Mouse (Mus musculus) midbrain, postnatal 0 days (tissue): ENCODE measurements at regions not wholly inside any gene's neighbourhood (a gene's known extent, or its start where the extent isn't known, plus 50 kb on each side); places are given as distances from the start of the nearest gene placed in this dataset.

Experiments used
- ATAC-seq: fragments of 200-750 bp; cut with Nextera tagmentation; 2 replicates; pipeline ENCODE4 v1.8.0; 2017; ENCODE audit warnings: moderate number of reproducible peaks, mild to moderate bottlenecking, moderate TSS enrichment, moderate library complexity; ENCODE audit not compliant: low FRiP score
- DNase-seq: peaks from one replicate; pipeline ENCODE4 v3.0.0-alpha.2; 2015; ENCODE audit warnings: low spot score
- H3K27ac ChIP-seq: fragments of 300-500 bp; sonication (generic); 2 replicates; pipeline ENCODE4 v1.5.1; 2014; ENCODE audit warnings: low read depth, mild to moderate bottlenecking, low read length, mixed read lengths
- H3K27me3 ChIP-seq: fragments of 300-500 bp; sonication (generic); 2 replicates; pipeline ENCODE4 v1.6.1; 2014; ENCODE audit warnings: low read length, control low read depth, mixed read lengths; ENCODE audit not compliant: insufficient read depth
- H3K36me3 ChIP-seq: fragments of 300-500 bp; sonication (generic); 2 replicates; pipeline ENCODE4 v1.6.1; 2014; ENCODE audit warnings: low read length, control low read depth, mixed read lengths; ENCODE audit not compliant: insufficient read depth
- H3K4me1 ChIP-seq: fragments of 300-500 bp; sonication (generic); 2 replicates; pipeline ENCODE4 v1.6.1; 2014; ENCODE audit warnings: mild to moderate bottlenecking, control low read depth, antibody characterized with exemption, low read length, mixed read lengths; ENCODE audit not compliant: insufficient read depth
- H3K4me2 ChIP-seq: fragments of 300-500 bp; sonication (generic); 2 replicates; pipeline ENCODE4 v1.6.1; 2014; ENCODE audit warnings: low read depth, mild to moderate bottlenecking, low read length, mixed read lengths; ENCODE audit not compliant: poor library complexity, severe bottlenecking
- H3K4me3 ChIP-seq: fragments of 300-500 bp; sonication (generic); 2 replicates; pipeline ENCODE4 v1.5.1; 2014; ENCODE audit warnings: low read depth, mild to moderate bottlenecking, low read length, moderate library complexity
- H3K9ac ChIP-seq: fragments of 300-500 bp; sonication (generic); replicated peaks from 2 replicates; pipeline ENCODE4 v1.6.1; 2014; ENCODE audit warnings: mild to moderate bottlenecking, low read length, moderate library complexity, mixed read lengths; ENCODE audit not compliant: poor library complexity, severe bottlenecking
- H3K9me3 ChIP-seq: fragments of 300-500 bp; sonication (generic); 2 replicates; pipeline ENCODE4 v1.6.1; 2016; ENCODE audit warnings: low read length, control low read depth
- CTCF ChIP-seq: IDR thresholded peaks from 2 replicates; pipeline ENCODE4 v1.5.1; 2016; ENCODE audit warnings: antibody characterized with exemption, mild to moderate bottlenecking
- WGBS: fragments of 180-500 bp; shearing (Covaris S2); extraction: QIAGEN DNeasy Blood & Tissue Kit; methylation state at CpG from one replicate; pipeline ENCODE4 v1.1.7; 2014; 5-methylcytosine and 5-hydroxymethylcytosine counted together

DNA sequence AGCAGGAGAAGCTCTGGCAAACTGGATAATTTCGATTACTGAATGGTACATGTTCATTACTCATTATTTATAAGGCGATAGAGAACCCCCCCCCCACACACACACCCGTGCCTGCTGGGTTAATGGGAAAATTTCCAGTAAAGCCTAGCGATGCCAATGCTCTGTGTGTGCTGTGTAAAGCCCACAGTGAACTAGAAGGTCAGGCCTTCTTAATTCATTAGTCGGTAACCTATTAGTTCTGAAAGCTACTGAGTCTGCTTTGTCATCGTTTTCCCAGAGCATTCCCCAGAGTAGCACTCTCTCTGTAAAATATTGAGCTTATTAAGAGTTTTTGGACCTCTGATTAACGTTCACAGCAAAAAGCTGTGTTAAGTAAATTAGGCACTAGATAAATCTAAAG is 65.7 kb upstream of the Zfp366 start:
- 50% methylated on average over 7 of the region's 7 CpGs for WGBS
- TF ChIP-seq CTCF, result no peak
- peak; percentile 32 for DNase-seq

DNA sequence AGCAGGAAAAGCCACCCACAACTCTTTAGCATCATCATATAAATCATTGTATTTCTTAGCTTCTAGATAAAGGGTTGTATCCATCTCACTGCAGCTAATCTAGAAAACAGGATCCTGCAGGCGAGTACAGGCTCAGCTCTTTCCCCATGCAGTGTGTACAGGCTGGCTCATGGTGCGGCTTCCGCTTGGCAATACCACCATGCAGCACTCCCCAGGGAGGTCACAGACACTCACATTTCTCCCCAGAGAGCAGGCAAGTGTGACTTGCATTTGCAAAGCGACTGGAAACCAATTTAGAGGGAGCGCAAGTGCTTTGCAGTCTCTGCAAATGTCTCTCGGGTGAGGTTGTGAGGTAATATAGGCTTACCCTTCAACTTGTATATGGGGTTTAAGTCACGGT is 69.1 kb upstream of the Zfp366 start:
- ATAC-seq, result no peak
- 90% methylated on average over 7 of the region's 7 CpGs for WGBS
- Histone ChIP-seq H3K27me3 (no peaks in the 10 kb centered on the region), H3K4me2 (no peak overlapping the region), H3K9me3 (no peaks in the 10 kb centered on the region), H3K4me1 (no peaks in the 10 kb centered on the region), H3K4me3 (no peak overlapping the region), H3K36me3 (no peaks in the 10 kb centered on the region), H3K9ac (no peak overlapping the region), H3K27ac (no peak overlapping the region)
- TF ChIP-seq CTCF, result no peak
- no peak for DNase-seq

More for the DNA sequence above, 65.7 kb upstream of the Zfp366 start:
- no peak for ATAC-seq
- no peak overlapping the region for H3K4me3 ChIP-seq
- no peak overlapping the region for H3K9ac ChIP-seq
- H3K36me3 ChIP-seq, result no peaks in the 10 kb centered on the region
- H3K27ac ChIP-seq, result no peak overlapping the region
- no peaks in the 10 kb centered on the region for H3K27me3 ChIP-seq
- H3K9me3 ChIP-seq, result no peaks in the 10 kb centered on the region
- no peak overlapping the region for H3K4me2 ChIP-seq
- H3K4me1 ChIP-seq, result no peaks in the 10 kb centered on the region

DNA sequence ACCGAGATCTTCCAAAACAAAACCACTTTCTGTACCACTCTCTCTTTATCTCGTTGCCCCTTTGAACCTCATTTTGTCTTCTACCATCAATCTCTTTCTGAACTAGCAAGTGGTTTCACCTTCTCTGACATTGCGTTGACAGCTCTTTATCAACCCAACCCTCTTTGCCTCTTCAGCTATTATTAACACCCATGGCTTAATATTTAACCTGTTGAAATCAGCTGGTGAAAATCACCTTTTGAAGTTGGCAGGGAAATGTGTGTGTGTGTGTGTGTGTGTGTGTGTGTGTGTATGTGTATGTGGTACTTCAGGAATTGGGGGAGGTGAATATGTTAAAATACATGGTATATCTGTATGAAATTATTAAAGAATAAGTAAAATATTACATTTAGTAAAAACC is 70.1 kb upstream of the Zfp366 start:
- WGBS, result 95% methylated on average over 3 of the region's 3 CpGs
- no peak for TF ChIP-seq CTCF
- H3K27me3 ChIP-seq, result no peaks in the 10 kb centered on the region
- H3K9me3 ChIP-seq, result no peaks in the 10 kb centered on the region
- no peak overlapping the region for H3K9ac ChIP-seq
- no peak overlapping the region for H3K4me2 ChIP-seq
- H3K27ac ChIP-seq, result no peak overlapping the region
- no peaks in the 10 kb centered on the region for H3K4me1 ChIP-seq
- ATAC-seq (no peak), DNase-seq (no peak)
- H3K4me3 ChIP-seq, result no peak overlapping the region
- H3K36me3 ChIP-seq, result no peaks in the 10 kb centered on the region

DNA sequence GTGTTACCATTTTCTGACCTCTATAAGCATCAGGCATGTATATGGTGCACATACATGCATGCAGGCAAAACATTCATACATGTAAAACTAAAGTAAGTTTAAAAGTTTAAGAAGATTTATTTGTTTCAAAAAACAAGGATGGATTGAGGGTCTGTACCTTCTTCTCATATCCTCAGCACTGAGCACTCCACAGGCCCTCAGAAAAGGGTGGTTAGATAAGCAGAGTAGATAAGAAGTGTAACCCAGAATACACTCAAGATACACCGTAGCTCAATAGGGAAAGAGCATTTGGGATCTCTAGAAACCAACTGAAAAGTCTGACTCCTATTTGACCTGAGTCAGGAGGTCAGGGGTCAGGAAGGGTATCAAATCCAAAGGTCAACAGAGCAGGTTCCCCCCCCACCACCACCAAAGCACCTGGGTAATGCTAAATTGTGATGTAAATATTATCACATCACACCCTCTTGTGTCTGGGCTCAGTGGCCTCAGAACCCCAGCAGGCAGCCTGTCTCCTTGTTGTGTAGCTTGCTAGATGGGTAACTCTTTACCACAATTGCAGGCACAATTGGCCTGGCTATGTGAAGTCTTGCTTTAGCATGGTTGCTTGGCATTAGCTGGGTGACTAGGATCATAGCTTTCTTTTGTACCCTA is 72.8 kb upstream of the Zfp366 start:
- DNase-seq (no peak), ATAC-seq (no peak)
- no peaks in the 10 kb centered on the region for H3K4me1 ChIP-seq
- TF ChIP-seq CTCF, result no peak
- H3K36me3 ChIP-seq, result no peaks in the 10 kb centered on the region
- H3K9me3 ChIP-seq, result no peaks in the 10 kb centered on the region
- H3K4me2 ChIP-seq, result no peak overlapping the region
- H3K27ac ChIP-seq, result no peak overlapping the region
- 97% methylated on average over 1 of the region's 1 CpGs for WGBS
- H3K4me3 ChIP-seq, result no peak overlapping the region
- no peaks in the 10 kb centered on the region for H3K27me3 ChIP-seq
- H3K9ac ChIP-seq, result no peak overlapping the region

DNA sequence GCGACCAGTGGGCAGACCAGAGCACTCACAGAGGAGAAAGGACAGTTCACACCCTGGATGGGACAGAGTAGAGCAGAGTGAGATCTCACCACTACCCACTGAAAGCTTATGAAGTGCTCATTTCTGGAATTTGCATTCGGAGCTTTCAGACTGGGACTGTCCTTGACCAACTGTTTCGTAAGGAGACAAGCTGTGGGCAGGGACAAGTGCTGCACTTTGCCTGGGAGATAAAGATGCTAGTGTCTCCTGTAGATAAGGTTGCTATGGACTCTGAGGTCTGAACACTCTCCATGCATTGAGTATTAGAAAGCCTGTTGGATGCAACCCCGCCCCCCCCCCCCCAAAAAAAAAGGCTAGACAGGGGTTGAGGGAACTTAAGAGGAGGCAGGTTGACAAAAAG is 76.6 kb upstream of the Zfp366 start:
- no peak overlapping the region for H3K4me3 ChIP-seq
- no peak for TF ChIP-seq CTCF
- no peaks in the 10 kb centered on the region for H3K4me1 ChIP-seq
- DNase-seq (no peak), ATAC-seq (no peak)
- no peak overlapping the region for H3K4me2 ChIP-seq
- H3K9ac ChIP-seq, result no peak overlapping the region
- no peaks in the 10 kb centered on the region for H3K27me3 ChIP-seq
- H3K9me3 ChIP-seq, result no peaks in the 10 kb centered on the region
- no peak overlapping the region for H3K27ac ChIP-seq
- 89% methylated on average over 4 of the region's 4 CpGs for WGBS
- H3K36me3 ChIP-seq, result no peaks in the 10 kb centered on the region

DNA sequence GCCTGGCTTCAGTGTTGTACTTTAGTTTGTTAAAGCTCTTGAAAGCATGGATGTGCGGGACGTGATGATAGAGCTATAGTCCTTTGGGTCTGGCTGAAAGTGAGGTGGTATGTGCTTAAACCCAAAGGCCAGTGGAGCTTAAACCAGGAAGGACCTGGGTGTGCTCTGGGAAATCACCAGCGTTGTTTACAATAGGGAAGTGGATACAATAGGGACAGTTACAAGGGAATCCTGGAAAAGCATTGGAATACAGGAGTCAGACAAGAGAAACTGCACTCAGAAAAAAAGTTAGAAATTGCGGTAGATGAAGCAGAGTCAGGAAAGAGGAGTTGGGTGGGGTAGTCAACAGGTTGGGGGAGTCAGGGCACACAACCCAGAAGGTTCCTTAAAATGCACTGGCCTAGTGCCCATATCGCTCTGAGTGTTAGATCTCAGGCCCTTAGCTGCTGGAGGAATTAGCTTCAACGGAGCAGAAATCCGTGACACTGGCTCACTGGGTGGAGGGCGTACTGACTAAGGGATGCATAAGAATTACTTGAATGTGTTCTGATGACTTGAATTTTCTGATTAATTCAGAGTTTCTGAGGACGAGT is 82.4 kb upstream of the Zfp366 start:
- Histone ChIP-seq H3K36me3 (no peaks in the 10 kb centered on the region), H3K9ac (no peak overlapping the region), H3K4me1 (no peaks in the 10 kb centered on the region), H3K4me2 (no peak overlapping the region), H3K9me3 (no peaks in the 10 kb centered on the region), H3K27ac (no peak overlapping the region), H3K4me3 (no peak overlapping the region), H3K27me3 (no peaks in the 10 kb centered on the region)
- ATAC-seq (no peak), DNase-seq (no peak)
- WGBS, result 83% methylated on average over 9 of the region's 9 CpGs
- no peak for TF ChIP-seq CTCF
